Mouse (Mus musculus) MEL (cell line): ENCODE measurements at regions not wholly inside any gene's neighbourhood (a gene's known extent, or its start where the extent isn't known, plus 50 kb on each side); places are given as distances from the start of the nearest gene placed in this dataset.

ENCODE experiments used
- CTCF ChIP-seq, 3 experiments: IDR thresholded peaks in 2 of 3; conservative IDR thresholded peaks in 1 of 3; 2 replicates each; pipeline ENCODE4 v1.5.1; 2011 to 2012; ENCODE audit warnings: low read length in 3 of 3, low read depth in 2 of 3, mild to moderate bottlenecking in 2 of 3, improper control_type of control experiment in 1 of 3, inconsistent platforms in 1 of 3, mixed read lengths in 1 of 3, moderate library complexity in 1 of 3; ENCODE audit not compliant: control insufficient read depth in 1 of 3, insufficient read depth in 1 of 3, poor library complexity in 1 of 3, severe bottlenecking in 1 of 3
- EP300 ChIP-seq, 2 experiments: IDR thresholded peaks; 2 replicates each; pipeline ENCODE4 v1.6.1; 2011; ENCODE audit warnings: improper control_type of control experiment in 2 of 2, low read length in 2 of 2, low read depth in 1 of 2, mild to moderate bottlenecking in 1 of 2
- RAD21 ChIP-seq: IDR thresholded peaks from 2 replicates; pipeline ENCODE4 v1.6.1; 2011; ENCODE audit warnings: mild to moderate bottlenecking, low read depth, low read length, improper control_type of control experiment

DNA sequence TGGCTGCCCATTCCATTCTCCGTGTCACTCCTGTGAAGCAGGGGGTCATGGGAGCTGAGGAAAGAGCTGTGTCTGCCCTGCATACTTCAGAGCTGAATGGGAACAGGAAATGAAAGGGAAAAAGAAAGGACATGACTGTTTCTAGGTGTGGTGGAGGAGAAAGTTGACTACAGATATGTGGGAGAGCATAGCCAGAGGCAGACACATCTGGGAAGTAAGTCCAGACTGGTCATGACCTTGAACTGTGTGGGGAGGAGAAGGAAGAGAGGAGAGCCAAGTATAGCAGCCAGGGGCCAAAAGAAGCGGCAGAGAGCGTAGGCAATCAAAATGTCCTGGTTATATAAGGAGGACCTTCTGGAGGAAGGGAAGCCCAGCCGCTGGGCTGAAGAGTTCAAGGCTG, 68.6 kb upstream of the Kctd3 start:
- TF ChIP-seq RAD21 (no peak), CTCF (IDR thresholded peaks at IDR 0.05 in 2 of 3, conservative IDR thresholded peaks at IDR 0.05 in 1 of 3; ENCODE audit: control insufficient read depth in 1 of 3, insufficient read depth in 1 of 3, low read depth in 2 of 3, low read length in 3 of 3, poor library complexity in 1 of 3, severe bottlenecking in 1 of 3) (no peak), EP300 (IDR thresholded peaks at IDR 0.05; ENCODE audit: low read depth in 1 of 2, low read length in 2 of 2) (no peak)
